Mouse (Mus musculus): ENCODE results near the gene Acvr1. TPM values are rescaled to one million over a fixed set of nuclear protein-coding genes. Genes with fewer than 3 reads are reported as not detected.

Gene Acvr1
- polyA plus RNA-seq, 1 experiment from 2014 or later: 4.2 TPM

- Histone ChIP-seq H3K4me1 (replicated peaks) (0 out of 2 replicates have a peak, but pooled peaks cover 6% of the 10 kb centered on the region), H3K36me3 (no peaks in the 10 kb centered on the region), H3K27me3 (no peaks in the 10 kb centered on the region), H3K4me3 (replicated peaks) (no peak overlapping the region), H3K27ac (no peak overlapping the region), H3K9me3 (no peaks in the 10 kb centered on the region), H3K4me2 (replicated peaks) (no peak overlapping the region), H3K9ac (replicated peaks) (no peak overlapping the region)
- WGBS: 79% methylated on average over 4 of the region's 4 CpGs
- 0 out of 2 replicates have a peak, but pooled peaks have one; percentile 10 for ATAC-seq
Measured at GRCm38 (mm10) chr2:58589637-58590036, 22.7 kb upstream of the Acvr1 start.

GRCm38 (mm10) chr2:58586311-58586710, 19.4 kb upstream of the Acvr1 start:
- H3K27me3 ChIP-seq: no peaks in the 10 kb centered on the region
- no peaks in the 10 kb centered on the region for H3K36me3 ChIP-seq
- H3K4me1 ChIP-seq (replicated peaks): 0 out of 2 replicates have a peak, but pooled peaks cover 6% of the 10 kb centered on the region
- 63% methylated on average over 10 of the region's 10 CpGs for WGBS
- H3K4me2 ChIP-seq (replicated peaks): no peak overlapping the region
- H3K9ac ChIP-seq (replicated peaks): no peak overlapping the region
- 0 out of 2 replicates have a peak, but pooled peaks have one; percentile 10 for ATAC-seq
- H3K27ac ChIP-seq: no peak overlapping the region
- H3K4me3 ChIP-seq (replicated peaks): no peak overlapping the region
- no peaks in the 10 kb centered on the region for H3K9me3 ChIP-seq

GRCm38 (mm10) chr2:58574167-58574566, 7.2 kb upstream of the Acvr1 start:
- Histone ChIP-seq H3K9ac (replicated peaks) (no peak overlapping the region), H3K36me3 (no peaks in the 10 kb centered on the region), H3K4me1 (replicated peaks) (peaks cover 2% of the 10 kb centered on the region), H3K27me3 (no peaks in the 10 kb centered on the region), H3K4me3 (replicated peaks) (no peak overlapping the region), H3K27ac (no peak overlapping the region), H3K9me3 (no peaks in the 10 kb centered on the region), H3K4me2 (replicated peaks) (no peak overlapping the region)
- 90% methylated on average over 2 of the region's 2 CpGs for WGBS
- no peak for ATAC-seq

- peak overlapping the region; percentile 91 for H3K9ac ChIP-seq (replicated peaks)
Measured at GRCm38 (mm10) chr2:58568841-58569645, 2.1 kb upstream of the Acvr1 start.

GRCm38 (mm10) chr2:58567866-58568719, 1.1 kb upstream of the Acvr1 start:
- H3K36me3 ChIP-seq: no peaks in the 10 kb centered on the region
- peak overlapping the region; percentile 98 for H3K27ac ChIP-seq
- peak overlapping the region; percentile 91 for H3K4me3 ChIP-seq (replicated peaks)
- no peaks in the 10 kb centered on the region for H3K9me3 ChIP-seq
- H3K4me1 ChIP-seq (replicated peaks): peaks cover 43% of the 10 kb centered on the region
- H3K4me2 ChIP-seq (replicated peaks): peak overlapping the region; percentile 72
- no peak for ATAC-seq
- WGBS: 5% methylated on average over 12 of the region's 12 CpGs
- H3K9ac ChIP-seq (replicated peaks): peak overlapping the region; percentile 91
- no peaks in the 10 kb centered on the region for H3K27me3 ChIP-seq

More at GRCm38 (mm10) chr2:58568841-58569645, 2.1 kb upstream of the Acvr1 start:
- peaks cover 37% of the 10 kb centered on the region for H3K4me1 ChIP-seq (replicated peaks)
- ATAC-seq: no peak
- no peaks in the 10 kb centered on the region for H3K9me3 ChIP-seq
- 60% methylated on average over 4 of the region's 4 CpGs for WGBS
- H3K27ac ChIP-seq: peak overlapping the region; percentile 98; the same call in 1 of the 2 replicates
- no peaks in the 10 kb centered on the region for H3K27me3 ChIP-seq
- no peaks in the 10 kb centered on the region for H3K36me3 ChIP-seq
- peak overlapping the region; percentile 91 for H3K4me3 ChIP-seq (replicated peaks)
- H3K4me2 ChIP-seq (replicated peaks): peak overlapping the region; percentile 72

GRCm38 (mm10) chr2:58566410-58567065, 419 bp downstream of the Acvr1 start:
- H3K9ac ChIP-seq (replicated peaks): peak overlapping the region; percentile 91
- peaks cover 45% of the 10 kb centered on the region for H3K4me1 ChIP-seq (replicated peaks)
- no peaks in the 10 kb centered on the region for H3K27me3 ChIP-seq
- WGBS: under 1% methylated on average over 46 of the region's 78 CpGs
- H3K36me3 ChIP-seq: no peaks in the 10 kb centered on the region
- H3K9me3 ChIP-seq: no peaks in the 10 kb centered on the region
- ATAC-seq: peak; percentile 77
- peak overlapping the region; percentile 98 for H3K27ac ChIP-seq
- H3K4me2 ChIP-seq (replicated peaks): peak overlapping the region; percentile 72
- H3K4me3 ChIP-seq (replicated peaks): peak overlapping the region; percentile 91

- no peaks in the 10 kb centered on the region for H3K9me3 ChIP-seq
- peak overlapping the region; percentile 98 for H3K27ac ChIP-seq
- H3K27me3 ChIP-seq: no peaks in the 10 kb centered on the region
- 2% methylated on average over 6 of the region's 6 CpGs for WGBS
- ATAC-seq: no peak
- no peaks in the 10 kb centered on the region for H3K36me3 ChIP-seq
- H3K4me1 ChIP-seq (replicated peaks): peaks cover 45% of the 10 kb centered on the region
- H3K4me3 ChIP-seq (replicated peaks): peak overlapping the region; percentile 91
- peak overlapping the region; percentile 91 for H3K9ac ChIP-seq (replicated peaks)
- peak overlapping the region; percentile 72 for H3K4me2 ChIP-seq (replicated peaks)
Measured at GRCm38 (mm10) chr2:58566049-58566409, 928 bp downstream of the Acvr1 start.

- 60% methylated on average over 6 of the region's 6 CpGs for WGBS
- Histone ChIP-seq H3K9me3 (no peaks in the 10 kb centered on the region), H3K27ac (no peak overlapping the region), H3K4me1 (replicated peaks) (peaks cover 45% of the 10 kb centered on the region), H3K27me3 (no peaks in the 10 kb centered on the region), H3K4me3 (replicated peaks) (peak overlapping the region; percentile 91), H3K4me2 (replicated peaks) (peak overlapping the region; percentile 72), H3K9ac (replicated peaks) (peak overlapping the region; percentile 91), H3K36me3 (no peaks in the 10 kb centered on the region)
- ATAC-seq: no peak
Measured at GRCm38 (mm10) chr2:58565267-58565666, 1.7 kb downstream of the Acvr1 start.

- no peaks in the 10 kb centered on the region for H3K36me3 ChIP-seq
- ATAC-seq: no peak
- WGBS: 55% methylated on average over 4 of the region's 4 CpGs
Measured at GRCm38 (mm10) chr2:58562137-58562536, 4.8 kb downstream of the Acvr1 start.

GRCm38 (mm10) chr2:58557045-58557845, 9.7 kb downstream of the Acvr1 start:
- H3K36me3 ChIP-seq: no peaks in the 10 kb centered on the region
- H3K9ac ChIP-seq (replicated peaks): no peak overlapping the region
- no peak for ATAC-seq
- 82% methylated on average over 9 of the region's 9 CpGs for WGBS
- H3K4me1 ChIP-seq (replicated peaks): peaks cover 24% of the 10 kb centered on the region
- H3K4me2 ChIP-seq (replicated peaks): no peak overlapping the region
- no peak overlapping the region for H3K4me3 ChIP-seq (replicated peaks)
- no peaks in the 10 kb centered on the region for H3K27me3 ChIP-seq
- H3K9me3 ChIP-seq: no peaks in the 10 kb centered on the region
- H3K27ac ChIP-seq: no peak overlapping the region

More at GRCm38 (mm10) chr2:58562137-58562536, 4.8 kb downstream of the Acvr1 start:
- Histone ChIP-seq H3K27ac (no peak overlapping the region), H3K4me1 (replicated peaks) (peaks cover 29% of the 10 kb centered on the region), H3K4me3 (replicated peaks) (no peak overlapping the region), H3K4me2 (replicated peaks) (no peak overlapping the region), H3K9me3 (no peaks in the 10 kb centered on the region), H3K27me3 (no peaks in the 10 kb centered on the region), H3K9ac (replicated peaks) (no peak overlapping the region)

- Histone ChIP-seq H3K27me3 (no peaks in the 10 kb centered on the region), H3K4me3 (replicated peaks) (no peak overlapping the region), H3K36me3 (no peaks in the 10 kb centered on the region), H3K9ac (replicated peaks) (no peak overlapping the region), H3K9me3 (no peaks in the 10 kb centered on the region), H3K4me1 (replicated peaks) (peaks cover 50% of the 10 kb centered on the region), H3K27ac (no peak overlapping the region), H3K4me2 (replicated peaks) (no peak overlapping the region)
- 24% methylated on average over 3 of the region's 3 CpGs for WGBS
- no peak for ATAC-seq
Measured at GRCm38 (mm10) chr2:58552296-58552695, 14.7 kb downstream of the Acvr1 start.

Measured in midbrain, embryonic 13.5 days (tissue).